Mouse (Mus musculus): Measurements from ENCODE around the gene Gas7.

GRCm38 (mm10) chr11:67533151-67533550 lies 77.9 kb downstream of the Gas7 start:
- TF ChIP-seq CTCF (IDR thresholded peaks at IDR 0.05; ENCODE audit: low read depth, low read length) (no peak), POLR2A (IDR thresholded peaks at IDR 0.05; ENCODE audit: borderline replicate concordance, low read depth, low read length) (no peak)
